Mouse (Mus musculus) kidney, embryonic 14.5 days (tissue): Measurements from ENCODE around the gene Cav1. TPM values are rescaled to one million over a fixed set of nuclear protein-coding genes. Genes with fewer than 3 reads are reported as not detected.
A peak's percentile ranks its signal among the peaks of the same experiment; 100 is the strongest.

Experiments used
- ATAC-seq: fragments of 200-750 bp; cut with Nextera tagmentation; 2 replicates; pipeline ENCODE4 v1.8.0; 2017; ENCODE audit warnings: moderate number of reproducible peaks, mild to moderate bottlenecking, moderate TSS enrichment, moderate library complexity; ENCODE audit not compliant: low FRiP score, low TSS enrichment
- H3K27ac ChIP-seq: fragments of 300-500 bp; sonication (generic); 2 replicates; pipeline ENCODE4 v1.5.1; 2014; ENCODE audit warnings: low read depth, mild to moderate bottlenecking, low read length, moderate library complexity, mixed read lengths
- H3K27me3 ChIP-seq: fragments of 300-500 bp; sonication (generic); 2 replicates; pipeline ENCODE4 v1.6.1; 2014; ENCODE audit warnings: mild to moderate bottlenecking, low read length; ENCODE audit not compliant: control insufficient read depth, insufficient read depth
- H3K36me3 ChIP-seq: fragments of 300-500 bp; sonication (generic); 2 replicates; pipeline ENCODE4 v1.6.1; 2014; ENCODE audit warnings: low read length, mixed read lengths; ENCODE audit not compliant: control insufficient read depth, insufficient read depth
- H3K4me1 ChIP-seq: fragments of 300-500 bp; sonication (generic); 2 replicates; pipeline ENCODE4 v1.6.1; 2014; ENCODE audit warnings: low read length, mixed read lengths; ENCODE audit not compliant: control insufficient read depth, insufficient read depth
- H3K4me2 ChIP-seq: fragments of 300-500 bp; sonication (generic); replicated peaks from 2 replicates; pipeline ENCODE4 v1.6.1; 2014; ENCODE audit warnings: low read depth, mild to moderate bottlenecking, low read length
- H3K4me3 ChIP-seq: fragments of 300-500 bp; sonication (generic); 2 replicates; pipeline ENCODE4 v1.5.1; 2014; ENCODE audit warnings: mild to moderate bottlenecking, low read length
- H3K9ac ChIP-seq: fragments of 300-500 bp; sonication (generic); 2 replicates; pipeline ENCODE4 v1.6.1; 2014; ENCODE audit warnings: low read depth, mild to moderate bottlenecking, low read length, moderate library complexity
- H3K9me3 ChIP-seq: fragments of 300-500 bp; sonication (generic); 2 replicates; pipeline ENCODE4 v1.6.1; 2016; ENCODE audit warnings: low read length; ENCODE audit not compliant: control insufficient read depth
- WGBS: fragments of 180-500 bp; shearing (Covaris S2); extraction: QIAGEN DNeasy Blood & Tissue Kit; methylation state at CpG from one replicate; pipeline ENCODE4 v1.1.7; 2014; 5-methylcytosine and 5-hydroxymethylcytosine counted together
- polyA plus RNA-seq: library from polyadenylated mRNA; unstranded; fragments of >200 nt; fragmentation: Nextera tagmentation; extraction: Ambion mirVana; gene quantifications from 2 replicates; pipeline ENCODE4 v1.2.1, GENCODE M21; 2014

Cav1 gene
- polyA plus RNA-seq = 49.2 and 52.9 TPM in 2 replicates

DNA sequence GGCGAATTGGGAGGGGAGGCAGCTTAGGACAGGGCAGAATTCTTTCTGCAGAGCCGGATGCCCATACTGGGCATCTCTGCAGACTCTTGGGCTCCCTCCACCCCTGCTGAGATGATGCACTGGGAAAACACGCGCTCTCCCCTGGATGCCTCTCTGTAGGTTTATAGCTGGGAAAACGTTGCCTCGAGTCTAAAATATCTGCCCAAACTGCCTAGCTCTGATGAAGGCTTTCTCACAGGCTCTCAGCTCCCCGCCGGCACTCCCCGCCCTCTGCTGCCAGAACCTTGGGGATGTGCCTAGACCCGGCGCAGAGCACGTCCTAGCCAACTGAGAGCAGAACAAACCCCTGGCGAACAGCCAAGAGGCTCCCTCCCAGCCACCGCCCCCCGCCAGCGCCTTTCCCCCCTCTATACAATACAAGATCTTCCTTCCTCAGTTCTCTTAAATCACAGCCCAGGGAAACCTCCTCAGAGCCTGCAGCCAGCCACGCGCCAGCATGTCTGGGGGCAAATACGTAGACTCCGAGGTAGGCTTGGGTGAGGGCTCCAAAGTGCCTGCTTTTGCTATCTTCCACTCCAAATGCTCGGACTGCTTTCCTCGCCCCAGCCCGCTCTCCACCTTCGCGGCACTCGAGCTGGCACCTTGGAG, at the start of gene Cav1:
Gene Cav1, plus strand, starts transcription at position 382 of the 648 bp plus-strand sequence.
- H3K4me1 ChIP-seq = 0 out of 2 replicates have a peak, but pooled peaks cover 7% of the 10 kb centered on the region
- H3K36me3 ChIP-seq = no peaks in the 10 kb centered on the region
- peaks cover 9% of the 10 kb centered on the region; the same call in 1 of the 2 replicates for H3K27me3 ChIP-seq
- H3K9ac ChIP-seq = peak within 1 kb of the TSS; percentile 58
- peak within 1 kb of the TSS; percentile 50 for H3K4me3 ChIP-seq
- ATAC-seq = peak; percentile 90
- peak within 1 kb of the TSS; percentile 93 for H3K4me2 ChIP-seq
- under 1% methylated on average over 26 of the region's 26 CpGs for WGBS
- peak within 1 kb of the TSS; percentile 67; the same call in 1 of the 2 replicates for H3K27ac ChIP-seq
- no peaks in the 10 kb centered on the region for H3K9me3 ChIP-seq

DNA sequence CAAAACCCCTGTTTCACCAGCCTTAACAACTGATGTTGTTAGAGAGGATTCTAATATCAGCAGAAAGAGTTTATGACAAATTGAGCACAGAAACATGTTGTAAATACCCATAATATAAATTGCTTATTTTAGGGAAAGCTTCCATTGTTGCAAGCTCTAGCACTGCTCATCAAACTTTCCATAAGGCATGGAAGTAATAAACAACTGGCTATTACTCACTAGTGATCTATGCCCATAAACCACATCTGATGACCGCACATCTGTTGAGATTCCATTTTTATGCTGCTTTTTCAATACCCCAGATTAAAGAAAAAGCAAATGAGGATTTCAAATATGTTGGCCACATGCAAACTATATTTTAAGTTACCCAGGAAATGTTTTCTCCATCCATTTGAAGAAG, 48.0 kb upstream of the Cav1 start:
- H3K4me2 ChIP-seq = no peak overlapping the region
- WGBS = 91% methylated on average over 1 of the region's 1 CpGs
- no peak for ATAC-seq
- no peak overlapping the region for H3K4me3 ChIP-seq
- H3K27ac ChIP-seq = no peak overlapping the region
- no peaks in the 10 kb centered on the region for H3K27me3 ChIP-seq
- H3K4me1 ChIP-seq = no peaks in the 10 kb centered on the region
- H3K9ac ChIP-seq = no peak overlapping the region
- no peaks in the 10 kb centered on the region for H3K36me3 ChIP-seq
- no peaks in the 10 kb centered on the region for H3K9me3 ChIP-seq

- Histone ChIP-seq H3K36me3 (no peaks in the 10 kb centered on the region), H3K4me2 (no peak overlapping the region), H3K27ac (no peak overlapping the region), H3K4me1 (no peaks in the 10 kb centered on the region), H3K9me3 (no peaks in the 10 kb centered on the region), H3K27me3 (no peaks in the 10 kb centered on the region), H3K4me3 (no peak overlapping the region), H3K9ac (no peak overlapping the region)
- ATAC-seq = no peak
- WGBS = 96% methylated on average over 1 of the region's 1 CpGs
Measured at GRCm38 (mm10) chr6:17258911-17259310, 47.2 kb upstream of the Cav1 start.

GRCm38 (mm10) chr6:17262786-17263185, 43.3 kb upstream of the Cav1 start:
- H3K27ac ChIP-seq = no peak overlapping the region

DNA sequence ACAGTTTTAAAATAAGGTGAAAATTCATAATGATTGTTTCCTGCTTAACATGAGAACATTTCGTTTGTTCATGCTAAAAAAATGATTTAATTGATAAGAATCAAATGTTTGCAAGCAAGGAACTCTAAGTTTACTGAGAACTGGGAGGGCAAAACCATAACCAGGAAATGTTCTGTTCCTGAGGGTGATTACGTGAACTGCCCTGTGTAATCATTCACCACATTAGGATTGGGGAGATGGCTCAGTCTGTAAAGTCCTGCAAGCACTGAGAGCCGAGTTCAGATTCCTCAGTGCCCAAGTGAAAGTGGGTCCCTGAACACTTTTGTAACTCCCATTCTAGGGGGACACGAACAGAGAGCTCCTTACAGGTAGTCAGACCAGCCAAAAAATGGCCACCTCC, 41.1 kb upstream of the Cav1 start:
- no peak overlapping the region for H3K4me3 ChIP-seq
- H3K36me3 ChIP-seq = no peaks in the 10 kb centered on the region
- H3K27me3 ChIP-seq = no peaks in the 10 kb centered on the region
- no peak overlapping the region for H3K4me2 ChIP-seq
- H3K4me1 ChIP-seq = no peaks in the 10 kb centered on the region
- WGBS = 68% methylated on average over 4 of the region's 4 CpGs
- no peak for ATAC-seq
- H3K27ac ChIP-seq = no peak overlapping the region
- H3K9me3 ChIP-seq = no peaks in the 10 kb centered on the region
- no peak overlapping the region for H3K9ac ChIP-seq

More at GRCm38 (mm10) chr6:17262786-17263185, 43.3 kb upstream of the Cav1 start:
- no peaks in the 10 kb centered on the region for H3K4me1 ChIP-seq
- no peak overlapping the region for H3K9ac ChIP-seq
- ATAC-seq = no peak
- H3K4me3 ChIP-seq = no peak overlapping the region
- H3K27me3 ChIP-seq = no peaks in the 10 kb centered on the region
- H3K4me2 ChIP-seq = no peak overlapping the region
- WGBS = 51% methylated on average over 2 of the region's 2 CpGs
- no peaks in the 10 kb centered on the region for H3K9me3 ChIP-seq
- no peaks in the 10 kb centered on the region for H3K36me3 ChIP-seq

DNA sequence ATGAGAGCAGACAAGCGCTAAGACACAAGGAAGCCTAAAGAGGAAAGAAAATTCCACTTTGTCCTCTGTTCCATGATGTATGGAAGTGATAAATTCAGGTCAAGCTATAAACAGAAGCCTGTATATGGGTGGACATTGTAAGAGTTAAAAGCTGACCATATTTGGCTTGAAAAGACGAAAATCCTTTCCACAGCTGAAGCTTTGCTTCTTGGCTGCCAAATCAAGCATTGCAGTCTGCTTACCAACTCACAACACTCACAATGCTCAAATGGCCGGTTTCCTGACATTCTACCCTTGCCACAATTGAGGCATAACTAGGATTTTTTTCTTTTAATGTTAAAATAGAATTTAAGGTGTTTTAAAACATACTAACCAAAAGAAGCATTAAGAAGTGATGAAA, 39.7 kb upstream of the Cav1 start:
- Histone ChIP-seq H3K36me3 (no peaks in the 10 kb centered on the region), H3K27me3 (no peaks in the 10 kb centered on the region), H3K9me3 (no peaks in the 10 kb centered on the region), H3K4me3 (no peak overlapping the region), H3K4me2 (no peak overlapping the region), H3K27ac (no peak overlapping the region), H3K9ac (no peak overlapping the region), H3K4me1 (no peaks in the 10 kb centered on the region)
- ATAC-seq = no peak
- WGBS = 59% methylated on average over 3 of the region's 3 CpGs

- Histone ChIP-seq H3K9ac (no peak overlapping the region), H3K36me3 (no peaks in the 10 kb centered on the region), H3K27ac (no peak overlapping the region), H3K4me1 (0 out of 2 replicates have a peak, but pooled peaks cover 6% of the 10 kb centered on the region), H3K4me3 (no peak overlapping the region), H3K4me2 (no peak overlapping the region), H3K27me3 (no peaks in the 10 kb centered on the region), H3K9me3 (no peaks in the 10 kb centered on the region)
- no peak for ATAC-seq
- WGBS = 83% methylated on average over 3 of the region's 3 CpGs
Measured at GRCm38 (mm10) chr6:17278366-17278765, 27.8 kb upstream of the Cav1 start.

DNA sequence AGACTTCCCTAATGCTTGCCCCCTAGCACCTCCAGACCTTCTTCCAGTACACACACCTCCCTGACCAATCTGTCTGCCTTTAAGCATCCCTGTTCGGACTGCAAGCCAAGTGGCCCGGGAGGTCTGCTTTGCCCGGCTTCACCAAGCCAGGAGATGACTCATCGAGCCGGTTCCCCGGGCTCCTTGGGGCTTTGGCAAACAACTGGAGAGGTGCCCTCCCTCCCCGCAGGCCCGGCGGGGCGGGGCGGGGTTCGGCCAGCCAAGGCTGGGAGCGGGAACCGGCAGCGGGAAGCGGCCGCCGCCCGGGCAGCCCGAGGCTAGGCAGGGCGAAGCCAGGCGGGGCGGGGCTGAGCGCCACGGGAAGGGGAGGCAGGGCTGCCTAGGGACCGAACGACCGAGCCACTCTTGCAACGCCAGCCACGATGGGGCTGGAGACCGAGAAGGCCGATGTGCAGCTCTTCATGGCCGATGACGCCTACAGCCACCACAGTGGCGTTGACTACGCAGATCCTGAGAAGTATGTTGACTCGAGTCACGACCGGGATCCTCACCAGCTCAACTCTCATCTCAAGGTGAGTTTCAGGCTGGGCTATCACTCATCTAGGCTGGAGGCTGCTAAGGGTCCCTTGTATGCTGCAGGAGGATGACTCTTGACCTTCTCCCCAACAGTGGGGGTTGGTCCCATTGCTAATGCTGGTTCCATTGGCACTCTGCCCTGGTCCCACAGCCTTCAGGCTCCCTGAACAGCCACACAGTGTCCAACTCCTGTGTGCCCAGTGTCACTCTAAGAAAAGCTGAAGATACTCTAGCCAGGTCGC, 25.0 kb upstream of the Cav1 start, which contains the start of gene Cav2:
Gene Cav2, plus strand, starts transcription at position 247 of the 818 bp plus-strand sequence.
- Histone ChIP-seq H3K27ac (peak within 1 kb of the TSS; percentile 62; the same call in 1 of the 2 replicates), H3K4me1 (0 out of 2 replicates have a peak, but pooled peaks cover 6% of the 10 kb centered on the region), H3K4me3 (peak within 1 kb of the TSS; percentile 38), H3K9me3 (no peaks in the 10 kb centered on the region), H3K9ac (peak within 1 kb of the TSS; percentile 64), H3K36me3 (no peaks in the 10 kb centered on the region), H3K27me3 (no peaks in the 10 kb centered on the region), H3K4me2 (peak within 1 kb of the TSS; percentile 80)
- WGBS = 1% methylated on average over 40 of the region's 40 CpGs
- ATAC-seq = peak; percentile 92

- Histone ChIP-seq H3K4me3 (peak overlapping the region; percentile 38), H3K4me2 (peak overlapping the region; percentile 80), H3K4me1 (0 out of 2 replicates have a peak, but pooled peaks cover 6% of the 10 kb centered on the region), H3K36me3 (no peaks in the 10 kb centered on the region), H3K9me3 (no peaks in the 10 kb centered on the region), H3K9ac (peak overlapping the region; percentile 64; the same call in 1 of the 2 replicates), H3K27me3 (no peaks in the 10 kb centered on the region), H3K27ac (peak overlapping the region; percentile 62; the same call in 1 of the 2 replicates)
- ATAC-seq = no peak; the same call in 1 of the 2 replicates
- WGBS = 26% methylated on average over 8 of the region's 8 CpGs
Measured at GRCm38 (mm10) chr6:17281757-17282092, 24.4 kb upstream of the Cav1 start.
